Mouse (Mus musculus) urinary bladder, postnatal 4 days (tissue): ENCODE measurements around the gene Rgs19.

Experiments
- DNase-seq, 2 experiments: peaks; one replicate each; pipeline ENCODE4 v3.0.0; 2021 to 2022; ENCODE audit warnings: low spot score in 2 of 2

The Rgs19 gene

GRCm38 (mm10) chr2:181693339-181694280 is at the start of gene Rgs19:
Gene Rgs19 (minus strand): TSS chr2:181693977.
- peak; percentile 78 for DNase-seq

- DNase-seq = no peak
Observed at GRCm38 (mm10) chr2:181730051-181730450, 36.3 kb upstream of the Rgs19 start.

- no peak for DNase-seq
Observed at GRCm38 (mm10) chr2:181727659-181728262, 34.0 kb upstream of the Rgs19 start.

GRCm38 (mm10) chr2:181722213-181722612 is 28.4 kb upstream of the Rgs19 start:
- DNase-seq = no peak

GRCm38 (mm10) chr2:181721200-181721599 is 27.4 kb upstream of the Rgs19 start:
- DNase-seq = no peak

DNA sequence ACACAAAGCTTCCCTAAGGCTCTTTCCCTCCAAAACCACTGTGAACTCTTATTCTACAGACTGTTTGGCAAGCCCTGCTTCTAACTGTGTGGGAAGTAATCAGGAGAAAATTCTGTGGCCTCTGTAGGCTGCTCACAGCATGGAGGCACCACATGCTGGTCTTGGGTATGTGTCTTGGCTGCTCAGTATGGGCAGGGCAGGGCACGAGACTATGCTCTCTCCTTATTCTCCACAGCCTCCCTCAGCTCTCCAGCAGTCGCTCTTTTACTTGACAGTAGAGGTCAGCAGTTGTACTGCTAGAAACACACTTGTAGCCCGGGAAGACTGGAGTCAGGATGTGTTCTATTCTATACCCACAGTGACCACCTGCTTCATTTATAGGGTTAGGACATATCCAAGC is 26.3 kb upstream of the Rgs19 start:
- no peak for DNase-seq

DNA sequence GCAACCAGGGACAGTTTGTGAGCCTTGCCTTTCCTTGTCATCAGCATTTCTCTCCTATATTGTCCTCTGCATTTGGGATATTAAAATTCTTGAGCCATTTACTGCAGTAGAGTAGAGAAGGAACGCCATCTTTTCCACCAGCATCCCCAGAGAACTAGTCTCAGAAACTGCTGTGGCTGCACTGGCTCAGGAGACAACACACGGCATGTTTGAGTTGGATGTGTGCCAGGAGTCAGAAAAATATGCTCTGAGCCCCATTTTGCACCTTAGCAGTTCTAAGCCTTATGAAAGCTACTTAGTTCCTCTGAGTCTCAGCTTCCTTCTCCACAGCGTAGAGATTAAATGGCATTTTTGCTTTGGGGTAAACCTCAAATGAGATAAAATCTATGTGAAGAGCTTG is 23.2 kb upstream of the Rgs19 start:
- DNase-seq = no peak

GRCm38 (mm10) chr2:181715382-181715781 is 21.6 kb upstream of the Rgs19 start:
- no peak for DNase-seq

GRCm38 (mm10) chr2:181714903-181715326 is 21.1 kb upstream of the Rgs19 start, which contains the start of gene Oprl1:
Gene Oprl1 (plus strand): TSS chr2:181715016.
- no peak for DNase-seq

DNA sequence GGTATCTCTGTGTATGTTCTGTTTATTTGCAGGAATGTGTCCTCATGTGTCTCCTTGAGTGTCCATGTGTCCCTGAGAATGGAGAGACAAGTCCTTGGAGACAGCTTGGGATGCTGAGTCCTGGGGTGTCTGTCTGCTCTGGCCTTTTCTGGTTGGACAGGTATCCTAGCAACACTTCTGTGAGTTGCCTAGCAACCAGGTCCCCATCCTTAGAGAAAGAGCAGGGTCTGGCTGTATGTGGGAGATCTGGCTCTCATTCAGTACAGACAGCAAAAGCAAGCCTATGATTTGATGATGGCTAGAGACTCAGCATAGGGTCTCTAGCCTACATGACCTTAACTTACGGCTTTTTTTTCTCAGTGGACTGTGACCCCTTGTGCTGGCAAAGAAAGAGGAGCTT is 20.0 kb upstream of the Rgs19 start:
- DNase-seq = no peak

GRCm38 (mm10) chr2:181706668-181707067 is 12.9 kb upstream of the Rgs19 start:
- DNase-seq = no peak

DNA sequence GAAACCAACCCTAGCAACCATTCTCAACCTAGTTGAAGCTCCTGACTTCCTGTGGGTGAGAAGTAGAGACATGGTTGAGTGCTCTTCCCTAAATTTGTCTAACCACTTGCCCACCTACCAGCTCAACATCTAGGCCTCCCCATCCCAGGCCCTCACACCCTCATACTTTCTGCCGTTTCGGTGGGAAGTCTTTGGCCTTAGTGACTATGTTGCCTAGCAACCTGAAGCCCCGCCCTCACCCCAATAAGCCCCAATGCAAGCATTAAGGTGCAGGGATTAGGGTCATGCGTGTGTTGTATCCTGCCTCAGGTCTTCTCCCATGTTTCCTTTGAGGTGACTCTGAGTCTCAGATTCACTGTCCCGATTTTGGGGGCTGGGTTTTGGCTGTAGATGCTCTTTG is 4.5 kb upstream of the Rgs19 start, which contains the start of gene Lkaaear1:
TSS of gene Lkaaear1 (minus strand) at position 202 of the 400 bp plus-strand sequence.
- DNase-seq = no peak

DNA sequence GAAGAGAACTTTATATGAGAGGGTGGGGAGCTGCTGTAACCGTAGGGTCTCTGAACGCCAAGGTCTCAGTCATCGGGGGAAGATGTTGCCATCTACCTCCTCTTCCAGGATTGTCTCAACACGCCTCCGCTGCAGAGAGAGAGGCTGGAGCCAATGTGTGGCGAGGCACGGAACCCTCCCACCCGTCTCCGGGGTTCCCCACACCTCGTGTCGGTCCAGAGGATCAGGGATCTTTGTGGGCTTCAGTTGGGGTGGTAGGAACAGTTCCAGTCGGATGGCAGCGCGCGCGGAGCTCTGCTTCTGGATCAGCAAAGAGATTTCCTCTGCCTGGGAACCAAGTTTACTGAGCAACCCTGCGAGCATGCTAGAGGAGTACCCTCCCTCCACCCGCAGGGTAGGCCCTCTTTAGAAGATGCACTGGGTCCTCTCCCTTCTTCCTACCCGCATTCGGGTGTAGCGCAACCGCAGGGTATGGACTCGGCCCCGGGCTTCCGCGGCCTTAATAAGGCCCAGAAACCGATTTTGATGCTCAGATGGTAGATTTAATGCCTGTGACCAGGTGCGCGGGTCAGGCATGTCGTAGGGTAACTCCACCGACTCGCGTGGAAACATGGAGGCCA is 3.1 kb upstream of the Rgs19 start:
- DNase-seq = peak in 1 of 2 experiments; percentile 57

GRCm38 (mm10) chr2:181695776-181696175 is 2.0 kb upstream of the Rgs19 start:
- peak in 1 of 2 experiments; percentile 50 for DNase-seq

DNA sequence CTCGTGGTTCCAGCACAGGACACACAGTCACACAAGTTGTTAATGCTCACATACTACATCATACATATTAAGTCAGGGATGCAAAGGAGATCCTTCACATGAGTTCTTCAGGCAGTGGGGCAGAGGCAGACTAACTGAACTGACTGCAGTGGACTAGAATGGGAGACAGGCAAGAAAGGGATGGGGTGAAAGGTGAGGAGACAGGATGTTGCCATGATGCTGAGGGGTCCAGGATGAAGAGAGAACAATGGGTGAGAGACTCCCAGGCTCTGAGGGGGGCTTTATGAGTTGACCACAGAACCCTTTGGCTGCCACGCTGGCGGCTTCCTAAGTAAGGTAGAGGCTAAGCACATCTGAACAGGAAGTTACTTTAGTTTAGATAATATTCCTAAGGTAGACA is 804 bp upstream of the Rgs19 start:
- peak in 1 of 2 experiments; percentile 42 for DNase-seq

DNA sequence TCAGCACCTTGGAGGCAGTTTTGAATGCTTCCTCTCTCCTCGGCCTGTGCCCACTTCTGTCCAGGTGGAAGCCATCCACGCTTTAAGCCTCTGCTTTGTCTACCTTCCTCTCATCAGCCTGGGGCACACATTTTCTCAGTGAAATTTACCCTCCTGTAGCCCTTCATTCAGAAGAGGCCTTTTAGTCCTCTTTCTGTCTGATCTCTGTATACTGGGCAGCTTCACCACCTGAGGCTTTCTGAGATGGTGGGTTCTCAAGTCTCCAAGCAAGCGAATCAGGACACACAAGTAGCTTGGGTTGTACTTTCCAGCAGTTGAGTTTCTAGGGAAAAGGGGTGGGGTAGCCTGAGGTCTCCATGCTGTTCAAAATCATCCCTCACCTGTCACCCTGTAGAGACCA is 1.5 kb downstream of the Rgs19 start:
- DNase-seq = no peak

DNA sequence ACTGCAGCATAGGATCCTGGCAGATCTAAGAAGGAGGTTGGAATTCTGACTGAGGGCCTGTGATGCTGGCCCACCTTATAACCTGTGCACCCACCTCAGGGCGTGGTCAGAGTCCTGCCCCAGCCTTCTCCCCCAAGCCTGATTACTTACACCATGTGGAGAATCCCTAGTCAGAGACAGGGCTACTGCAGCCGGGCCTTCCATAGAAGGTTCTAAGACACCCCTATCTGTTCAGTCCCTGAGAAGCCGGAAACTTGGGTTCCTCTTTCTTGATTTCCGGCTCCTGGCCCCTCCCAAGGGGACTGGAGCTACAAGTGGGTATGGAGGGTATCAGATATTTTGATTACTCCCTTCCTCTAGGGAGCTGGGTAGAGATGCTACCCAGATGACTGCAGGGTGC is 2.2 kb downstream of the Rgs19 start:
- peak in 1 of 2 experiments; percentile 47 for DNase-seq

DNA sequence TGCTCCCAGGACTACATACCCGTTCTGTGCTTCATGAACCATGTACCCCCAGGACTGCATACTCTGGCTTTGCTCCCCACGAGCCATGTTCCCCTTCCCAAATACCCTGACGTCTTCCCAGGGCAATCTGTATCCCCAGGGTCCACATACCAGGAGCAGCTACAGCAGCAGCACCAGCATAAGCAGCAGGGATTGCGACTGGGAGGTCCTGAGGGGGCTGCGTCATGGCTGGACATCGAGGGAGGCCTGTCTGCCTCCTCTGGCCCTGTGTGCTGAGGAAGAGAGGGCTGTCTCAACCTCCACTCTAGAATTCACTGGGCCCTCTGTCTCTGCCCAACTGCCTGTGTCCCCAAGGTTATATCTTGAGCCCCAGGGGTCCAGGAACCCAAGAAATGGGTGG is 2.7 kb downstream of the Rgs19 start:
- peak in 1 of 2 experiments; percentile 51 for DNase-seq

- DNase-seq = peak in 1 of 2 experiments; percentile 55
Observed at GRCm38 (mm10) chr2:181689466-181690160, 4.2 kb downstream of the Rgs19 start.

- peak in 1 of 2 experiments; percentile 44 for DNase-seq
Observed at GRCm38 (mm10) chr2:181687586-181687985, 6.2 kb downstream of the Rgs19 start.

DNA sequence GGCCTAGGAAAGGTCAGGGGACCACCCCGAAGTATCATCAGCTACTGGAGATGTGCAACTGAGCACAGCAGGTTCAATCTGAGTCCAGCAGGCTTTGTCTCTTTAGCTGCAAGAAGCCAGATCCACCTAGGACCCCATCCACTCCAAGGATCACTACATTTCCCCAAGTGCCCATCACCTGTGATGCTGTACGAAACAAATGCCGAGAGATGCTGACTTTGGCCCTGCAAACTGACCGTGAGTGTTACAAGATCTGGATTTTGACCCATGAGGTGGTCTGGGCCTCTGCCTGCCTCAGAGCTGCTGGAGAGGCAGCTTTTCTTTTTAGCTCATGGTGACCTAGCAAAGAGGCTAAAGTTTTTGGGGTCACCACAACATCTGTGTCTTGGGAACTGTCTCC is 8.1 kb downstream of the Rgs19 start:
- no peak for DNase-seq

GRCm38 (mm10) chr2:181684713-181685112 is 9.1 kb downstream of the Rgs19 start:
- no peak for DNase-seq
